Comparison of ENCODE assay signal across 8 mouse cellular contexts in genomic region chr1:156718286-156718949, GRCm38 (mm10). TPM values are rescaled to one million over a fixed set of nuclear protein-coding genes. Genes with fewer than 3 reads are reported as not detected.
DNase-seq lines count a peak whose midpoint lies in the region; ATAC-seq and TF ChIP-seq lines count a peak whose summit lies in the region.

No protein-coding gene starts in this region.

- peak; percentile 85 for ATAC-seq in forebrain, embryonic 13.5 days
- ATAC-seq in limb, embryonic 11.5 days (ENCODE audit: insufficient number of reproducible peaks, low FRiP score, low TSS enrichment, low read depth): peak; percentile 90

- no peaks in the 10 kb centered on the region for H3K9me3 ChIP-seq in forebrain, embryonic 13.5 days (replicated peaks)
- no peaks in the 10 kb centered on the region for H3K9me3 ChIP-seq in hindbrain, embryonic 10.5 days
- H3K9me3 ChIP-seq in limb, embryonic 11.5 days (ENCODE audit: control insufficient read depth, low read length): no peaks in the 10 kb centered on the region
- H3K9me3 ChIP-seq in midbrain, embryonic 10.5 days (replicated peaks): no peaks in the 10 kb centered on the region

- TF ChIP-seq POLR2A in small intestine, adult 2 months (IDR thresholded peaks at IDR 0.05; ENCODE audit: low read depth, low read length): no peak; the same call in 1 of the 2 replicates

- peak overlapping the region; percentile 85 for H3K4me3 ChIP-seq in brown adipose tissue, adult 24 weeks (ENCODE audit: insufficient read depth, low read depth, low read length)
- H3K4me3 ChIP-seq in forebrain, embryonic 13.5 days: peak overlapping the region; percentile 84
- H3K4me3 ChIP-seq in hindbrain, embryonic 10.5 days: peak overlapping the region; percentile 94
- H3K4me3 ChIP-seq in limb, embryonic 11.5 days (ENCODE audit: low read depth, low read length): peak overlapping the region; percentile 92
- peak overlapping the region; percentile 92 for H3K4me3 ChIP-seq in midbrain, embryonic 10.5 days
- H3K4me3 ChIP-seq in small intestine, adult 2 months (ENCODE audit: low read depth, low read length): peak overlapping the region; percentile 95

- peaks cover 6% of the 10 kb centered on the region; the same call in 1 of the 2 replicates for H3K27me3 ChIP-seq in forebrain, embryonic 13.5 days
- peaks cover 27% of the 10 kb centered on the region for H3K27me3 ChIP-seq in hindbrain, embryonic 10.5 days (ENCODE audit: insufficient read depth, poor library complexity, severe bottlenecking)
- no peaks in the 10 kb centered on the region for H3K27me3 ChIP-seq in limb, embryonic 11.5 days (ENCODE audit: control insufficient read depth, insufficient read depth, low read length)
- H3K27me3 ChIP-seq in midbrain, embryonic 10.5 days (ENCODE audit: low read depth, poor library complexity, severe bottlenecking): peaks cover 26% of the 10 kb centered on the region
- H3K27me3 ChIP-seq in small intestine, adult 2 months (ENCODE audit: control insufficient read depth, insufficient read depth, low read length): no peaks in the 10 kb centered on the region

- H3K9ac ChIP-seq in forebrain, embryonic 13.5 days: peak overlapping the region; percentile 87
- H3K9ac ChIP-seq in limb, embryonic 11.5 days (ENCODE audit: low read length): peak overlapping the region; percentile 84

- peaks cover 5% of the 10 kb centered on the region; the same call in 1 of the 2 replicates for H3K4me1 ChIP-seq in brown adipose tissue, adult 24 weeks (ENCODE audit: control insufficient read depth, insufficient read depth, insufficient read length, low read length)
- H3K4me1 ChIP-seq in forebrain, embryonic 13.5 days: peaks cover 15% of the 10 kb centered on the region
- H3K4me1 ChIP-seq in hindbrain, embryonic 10.5 days (replicated peaks): peaks cover 25% of the 10 kb centered on the region
- H3K4me1 ChIP-seq in limb, embryonic 11.5 days (ENCODE audit: control insufficient read depth, insufficient read depth, low read length): no peaks in the 10 kb centered on the region
- peaks cover 22% of the 10 kb centered on the region for H3K4me1 ChIP-seq in midbrain, embryonic 10.5 days
- H3K4me1 ChIP-seq in small intestine, adult 2 months (ENCODE audit: control insufficient read depth, insufficient read depth, insufficient read length, low read length): peaks cover 11% of the 10 kb centered on the region

- under 1% methylated on average over 32 of the region's 73 CpGs for WGBS in forebrain, embryonic 13.5 days
- under 1% methylated on average over 62 of the region's 73 CpGs for WGBS in hindbrain, embryonic 10.5 days
- WGBS in limb, embryonic 11.5 days: under 1% methylated on average over 61 of the region's 73 CpGs
- under 1% methylated on average over 72 of the region's 73 CpGs for WGBS in midbrain, embryonic 10.5 days
- under 1% methylated on average over 70 of the region's 73 CpGs for WGBS in small intestine, adult 2 months

- H3K27ac ChIP-seq in brown adipose tissue, adult 24 weeks (replicated peaks; ENCODE audit: low read depth, low read length): peak overlapping the region; percentile 1
- peak overlapping the region; percentile 85 for H3K27ac ChIP-seq in forebrain, embryonic 13.5 days
- H3K27ac ChIP-seq in hindbrain, embryonic 10.5 days: peak overlapping the region; percentile 96
- H3K27ac ChIP-seq in limb, embryonic 11.5 days (replicated peaks; ENCODE audit: low read depth, low read length): peak overlapping the region; percentile 79
- H3K27ac ChIP-seq in midbrain, embryonic 10.5 days (replicated peaks): peak overlapping the region; percentile 96
- peak overlapping the region; percentile 100 for H3K27ac ChIP-seq in small intestine, adult 2 months (ENCODE audit: insufficient read depth, low read depth, low read length)

- DNase-seq in right cerebral cortex, adult 2 months (ENCODE audit: low spot score in 2 of 2): peak; percentile 37 to 45
- DNase-seq in right cerebral cortex, adult 18-20 months: no peak
- peak; percentile 85 for DNase-seq in hindbrain, embryonic 10.5 days (ENCODE audit: low spot score)
- peak; percentile 83 for DNase-seq in limb, embryonic 11.5 days (ENCODE audit: low spot score)
- peak; percentile 86 for DNase-seq in midbrain, embryonic 10.5 days (ENCODE audit: low spot score)

- peak overlapping the region; percentile 73 for H3K4me2 ChIP-seq in forebrain, embryonic 13.5 days
- H3K4me2 ChIP-seq in limb, embryonic 11.5 days (ENCODE audit: low read depth, severe bottlenecking): peak overlapping the region; percentile 52

- no peak for TF ChIP-seq CTCF in small intestine, adult 2 months (IDR thresholded peaks at IDR 0.05; ENCODE audit: extremely low read depth, insufficient read length, insufficient replicate concordance, low read depth, low read length)

- no peaks in the 10 kb centered on the region for H3K36me3 ChIP-seq in forebrain, embryonic 13.5 days (ENCODE audit: poor library complexity, severe bottlenecking)
- H3K36me3 ChIP-seq in hindbrain, embryonic 10.5 days: peaks cover 14% of the 10 kb centered on the region
- H3K36me3 ChIP-seq in limb, embryonic 11.5 days (ENCODE audit: control insufficient read depth, insufficient read depth, low read length): no peaks in the 10 kb centered on the region
- peaks cover 18% of the 10 kb centered on the region for H3K36me3 ChIP-seq in midbrain, embryonic 10.5 days
- peaks cover 1% of the 10 kb centered on the region; the same call in 1 of the 2 replicates for H3K36me3 ChIP-seq in small intestine, adult 2 months (ENCODE audit: control insufficient read depth, insufficient read depth, low read length)

RNA-seq across cellular contexts. Expression of gene Fam20b, which starts 0.5 kb away (rescaled TPM):
- 20.4 and 34.7 TPM in 2 replicates for polyA plus RNA-seq in brown adipose tissue, adult 24 weeks (2012; ENCODE audit: insufficient read depth, insufficient read length, missing spikeins)
- polyA plus RNA-seq in forebrain, embryonic 13.5 days (2015; fragmentation: Nextera tagmentation; extraction: Ambion mirVana): 18.0 and 18.2 TPM in 2 replicates
- polyA plus RNA-seq in hindbrain, embryonic 10.5 days (2016; fragmentation: Nextera tagmentation; extraction: Ambion mirVana): 19.4 and 19.9 TPM in 2 replicates
- 21.3 and 21.9 TPM in 2 replicates for polyA plus RNA-seq in limb, embryonic 11.5 days (2014; fragmentation: Nextera tagmentation; extraction: Ambion mirVana)
- polyA plus RNA-seq in midbrain, embryonic 10.5 days (2016; fragmentation: Nextera tagmentation; extraction: Ambion mirVana): 16.6 and 19.9 TPM in 2 replicates
- polyA plus RNA-seq in small intestine, adult 2 months (2012; rRNA removed): 12.7 and 25.7 TPM in 2 replicates

RNA-seq across cellular contexts. Expression of gene Tor3a, which starts 44.3 kb away (rescaled TPM):
- 6.2 and 7.7 TPM in 2 replicates for polyA plus RNA-seq in brown adipose tissue, adult 24 weeks (2012; ENCODE audit: insufficient read depth, insufficient read length, missing spikeins)
- 3.7 and 6.4 TPM in 2 replicates for polyA plus RNA-seq in forebrain, embryonic 13.5 days (2015; fragmentation: Nextera tagmentation; extraction: Ambion mirVana)
- 7.2 and 7.5 TPM in 2 replicates for polyA plus RNA-seq in hindbrain, embryonic 10.5 days (2016; fragmentation: Nextera tagmentation; extraction: Ambion mirVana)
- polyA plus RNA-seq in limb, embryonic 11.5 days (2014; fragmentation: Nextera tagmentation; extraction: Ambion mirVana): 8.2 and 10.0 TPM in 2 replicates
- polyA plus RNA-seq in midbrain, embryonic 10.5 days (2016; fragmentation: Nextera tagmentation; extraction: Ambion mirVana): 6.1 and 6.9 TPM in 2 replicates
- polyA plus RNA-seq in small intestine, adult 2 months (2012; rRNA removed): 21.5 and 31.0 TPM in 2 replicates

Comparison
In these comparisons a context has a peak if more than half of its experiments do, and no peak if none do; other contexts are left out.
1. H3K27ac ChIP-seq: peak in every context shown above with its lines; median percentile 100 in small intestine, adult 2 months; 96 in hindbrain, embryonic 10.5 days; 96 in midbrain, embryonic 10.5 days; 85 in forebrain, embryonic 13.5 days; 79 in limb, embryonic 11.5 days; 1 in brown adipose tissue, adult 24 weeks.